Mouse (Mus musculus) hindbrain, embryonic 16.5 days (tissue): Measurements from ENCODE around the gene Marveld1. TPM values are rescaled to one million over a fixed set of nuclear protein-coding genes. Genes with fewer than 3 reads are reported as not detected.

ENCODE experiments used
- ATAC-seq: fragments of 200-750 bp; cut with Nextera tagmentation; 2 replicates; pipeline ENCODE4 v1.8.0; 2017; ENCODE audit warnings: moderate TSS enrichment, moderate library complexity
- H3K27ac ChIP-seq: fragments of 300-500 bp; sonication (generic); 2 replicates; pipeline ENCODE4 v1.5.1; 2014; ENCODE audit warnings: low read depth, mild to moderate bottlenecking, control low read depth, low read length, moderate library complexity
- H3K27me3 ChIP-seq: fragments of 300-500 bp; sonication (generic); replicated peaks from 2 replicates; pipeline ENCODE4 v1.6.1; 2014; ENCODE audit warnings: low read length; ENCODE audit not compliant: control insufficient read depth, insufficient read depth
- H3K36me3 ChIP-seq: fragments of 300-500 bp; sonication (generic); 2 replicates; pipeline ENCODE4 v1.6.1; 2014; ENCODE audit warnings: mild to moderate bottlenecking, low read length, moderate library complexity, mixed read lengths; ENCODE audit not compliant: control insufficient read depth, insufficient read depth
- H3K4me1 ChIP-seq: fragments of 300-500 bp; sonication (generic); 2 replicates; pipeline ENCODE4 v1.6.1; 2014; ENCODE audit warnings: low read depth, low read length; ENCODE audit not compliant: control insufficient read depth, insufficient read depth
- H3K4me2 ChIP-seq: fragments of 300-500 bp; sonication (generic); 2 replicates; pipeline ENCODE4 v1.6.1; 2014; ENCODE audit warnings: mild to moderate bottlenecking, low read length, control low read depth, moderate library complexity
- H3K4me3 ChIP-seq: fragments of 300-500 bp; sonication (generic); 2 replicates; pipeline ENCODE4 v1.5.1; 2014; ENCODE audit warnings: mild to moderate bottlenecking, low read length, control low read depth, moderate library complexity
- H3K9ac ChIP-seq: fragments of 300-500 bp; sonication (generic); 2 replicates; pipeline ENCODE4 v1.6.1; 2014; ENCODE audit warnings: low read depth, mild to moderate bottlenecking, control low read depth, low read length, moderate library complexity
- H3K9me3 ChIP-seq: fragments of 300-500 bp; sonication (generic); 2 replicates; pipeline ENCODE4 v1.6.1; 2014; ENCODE audit warnings: mild to moderate bottlenecking, low read length, moderate library complexity; ENCODE audit not compliant: control insufficient read depth
- WGBS: fragments of 180-500 bp; shearing (Covaris S2); extraction: QIAGEN DNeasy Blood & Tissue Kit; methylation state at CpG from one replicate; pipeline ENCODE4 v1.1.7; 2014; 5-methylcytosine and 5-hydroxymethylcytosine counted together
- polyA plus RNA-seq: library from polyadenylated mRNA; unstranded; fragments of >200 nt; fragmentation: Nextera tagmentation; extraction: Ambion mirVana; gene quantifications from 2 replicates; pipeline ENCODE4 v1.2.1, GENCODE M21; 2015

The Marveld1 gene
- polyA plus RNA-seq, 1 experiment from 2014 or later = 1.5 TPM

DNA sequence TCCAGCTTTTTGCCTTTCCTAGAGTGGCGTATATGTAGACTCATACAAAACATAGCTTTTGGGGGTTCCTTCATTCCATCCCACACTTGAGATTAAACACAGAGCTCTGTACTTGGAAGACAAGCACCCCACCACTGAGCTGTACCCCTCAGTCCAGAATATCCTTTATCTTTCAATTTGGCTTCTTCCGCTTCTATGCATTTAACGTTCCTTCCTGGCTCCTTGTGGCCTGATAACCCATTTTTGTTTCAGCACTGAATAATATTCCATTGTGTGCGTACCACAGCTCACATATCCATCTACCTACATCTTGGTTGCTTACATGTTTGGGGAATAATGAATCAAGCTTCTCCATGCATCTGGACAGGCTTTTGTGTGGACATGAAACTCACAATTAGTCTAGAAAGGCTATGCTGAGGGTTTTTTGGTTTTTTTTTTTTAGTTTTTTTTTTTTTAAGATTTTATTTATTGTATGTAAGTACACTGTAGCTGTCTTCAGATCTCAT, 10.0 kb upstream of the Marveld1 start:
- H3K9me3 ChIP-seq = no peaks in the 10 kb centered on the region
- no peaks in the 10 kb centered on the region for H3K36me3 ChIP-seq
- H3K27ac ChIP-seq = no peak overlapping the region
- WGBS = 93% methylated on average over 4 of the region's 4 CpGs
- ATAC-seq = no peak
- H3K4me3 ChIP-seq = no peak overlapping the region
- no peaks in the 10 kb centered on the region for H3K27me3 ChIP-seq
- no peak overlapping the region for H3K9ac ChIP-seq
- H3K4me2 ChIP-seq = no peak overlapping the region
- H3K4me1 ChIP-seq = no peaks in the 10 kb centered on the region

DNA sequence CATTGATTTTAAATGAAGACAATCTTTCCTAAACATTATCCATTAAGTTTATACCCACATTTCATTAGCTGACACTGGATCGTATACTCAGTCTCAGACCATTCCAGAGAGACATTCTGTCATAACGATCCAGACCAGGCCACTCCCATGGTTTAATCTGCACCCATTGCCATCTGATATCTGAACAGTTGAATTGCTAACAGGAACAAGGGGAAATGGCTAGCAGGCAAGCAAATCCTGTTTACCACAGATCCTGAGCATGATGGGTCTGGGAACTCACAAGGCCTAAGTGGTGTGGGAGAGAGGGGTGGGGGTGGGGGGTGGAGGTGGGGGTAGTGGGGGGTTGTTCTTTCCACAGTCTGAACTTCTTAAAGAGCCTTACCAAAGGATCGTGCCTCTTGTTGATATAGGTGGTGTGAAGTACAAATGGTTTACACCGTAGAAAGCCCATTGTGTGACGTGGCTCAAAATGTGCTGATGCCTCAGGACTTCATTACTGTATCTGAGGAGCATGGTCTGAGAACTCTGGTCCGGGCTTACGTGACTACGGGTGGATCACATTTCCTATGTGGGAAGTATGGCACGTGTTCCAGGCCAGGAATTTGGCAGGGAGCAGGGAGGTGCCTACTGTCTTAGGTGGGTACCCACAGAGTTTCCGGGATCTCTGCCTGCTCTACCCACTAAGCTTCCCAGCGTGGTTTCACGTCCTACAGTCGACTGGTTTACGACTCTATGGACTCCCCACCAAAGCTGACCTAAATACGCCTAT, 8.5 kb upstream of the Marveld1 start:
- no peaks in the 10 kb centered on the region for H3K9me3 ChIP-seq
- H3K36me3 ChIP-seq = no peaks in the 10 kb centered on the region
- 91% methylated on average over 15 of the region's 15 CpGs for WGBS
- H3K4me2 ChIP-seq = no peak overlapping the region
- no peak overlapping the region for H3K27ac ChIP-seq
- no peak overlapping the region for H3K9ac ChIP-seq
- ATAC-seq = no peak
- H3K27me3 ChIP-seq = no peaks in the 10 kb centered on the region
- H3K4me1 ChIP-seq = no peaks in the 10 kb centered on the region
- H3K4me3 ChIP-seq = no peak overlapping the region

DNA sequence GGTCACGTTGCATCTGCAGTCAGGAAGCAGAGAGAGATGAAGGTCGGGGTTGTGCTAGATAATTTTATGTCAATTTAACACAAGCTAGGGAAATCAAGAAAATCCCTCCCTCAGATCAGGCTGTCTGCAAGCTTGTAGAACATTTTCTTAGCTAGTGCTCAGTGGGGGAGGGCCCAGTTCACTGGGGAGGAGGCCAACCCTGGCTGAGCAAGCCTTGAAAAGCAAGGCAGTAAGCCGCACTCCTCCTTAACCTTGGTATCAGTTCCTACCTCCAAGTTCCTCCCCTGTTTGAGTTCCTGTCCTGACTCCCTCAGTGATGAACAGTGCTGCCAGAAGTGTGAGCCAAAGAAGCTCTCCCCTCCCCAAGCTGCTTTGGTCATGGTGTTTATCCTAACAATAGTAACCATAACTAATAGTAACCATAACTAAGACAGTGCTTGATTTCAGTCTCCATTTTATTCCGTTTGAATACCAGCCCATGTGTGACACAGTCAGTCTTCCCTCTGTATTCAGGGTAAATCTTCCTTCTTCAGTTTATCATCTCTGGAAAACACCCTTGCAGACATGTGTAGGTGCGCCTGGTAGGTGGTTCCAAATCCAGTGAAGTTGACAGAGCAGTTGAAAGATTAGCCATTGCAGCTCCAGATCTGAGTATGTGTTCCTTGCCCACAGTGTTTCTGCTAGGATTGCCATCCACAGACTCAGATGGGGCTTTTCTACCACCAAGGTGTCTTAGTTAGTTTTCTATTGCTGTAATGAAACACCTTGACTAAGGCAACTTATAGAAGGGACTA, 7.3 kb upstream of the Marveld1 start:
- no peak overlapping the region for H3K27ac ChIP-seq
- no peaks in the 10 kb centered on the region for H3K27me3 ChIP-seq
- H3K36me3 ChIP-seq = no peaks in the 10 kb centered on the region
- 85% methylated on average over 5 of the region's 5 CpGs for WGBS
- H3K4me1 ChIP-seq = no peaks in the 10 kb centered on the region
- no peaks in the 10 kb centered on the region for H3K9me3 ChIP-seq
- no peak for ATAC-seq
- no peak overlapping the region for H3K4me3 ChIP-seq
- no peak overlapping the region for H3K9ac ChIP-seq
- H3K4me2 ChIP-seq = no peak overlapping the region

DNA sequence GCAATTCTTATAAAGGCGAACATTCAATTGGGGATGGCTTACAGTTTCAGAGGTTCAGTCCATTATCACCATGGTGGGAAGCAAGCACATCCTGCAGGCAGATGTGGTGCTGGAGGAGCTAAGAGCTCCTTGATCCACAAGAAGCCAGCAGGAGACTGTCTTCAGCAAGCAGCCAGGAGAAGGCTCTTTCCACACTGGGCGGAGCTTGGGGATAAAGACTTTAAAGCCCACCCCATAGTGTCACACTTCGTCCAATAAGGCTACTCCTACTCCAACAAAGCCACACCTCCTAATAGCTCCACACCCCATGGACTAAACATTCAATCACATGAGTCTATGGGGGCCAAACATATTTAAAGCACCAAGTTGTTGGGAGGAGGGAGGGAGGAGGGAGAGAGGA, 5.2 kb upstream of the Marveld1 start:
- no peaks in the 10 kb centered on the region for H3K36me3 ChIP-seq
- no peak overlapping the region for H3K27ac ChIP-seq
- no peaks in the 10 kb centered on the region; the same call in 1 of the 2 replicates for H3K27me3 ChIP-seq
- H3K4me3 ChIP-seq = no peak overlapping the region
- WGBS = 73% methylated on average over 3 of the region's 3 CpGs
- no peak overlapping the region for H3K9ac ChIP-seq
- no peak for ATAC-seq
- no peak overlapping the region for H3K4me2 ChIP-seq
- no peaks in the 10 kb centered on the region for H3K9me3 ChIP-seq
- no peaks in the 10 kb centered on the region for H3K4me1 ChIP-seq

DNA sequence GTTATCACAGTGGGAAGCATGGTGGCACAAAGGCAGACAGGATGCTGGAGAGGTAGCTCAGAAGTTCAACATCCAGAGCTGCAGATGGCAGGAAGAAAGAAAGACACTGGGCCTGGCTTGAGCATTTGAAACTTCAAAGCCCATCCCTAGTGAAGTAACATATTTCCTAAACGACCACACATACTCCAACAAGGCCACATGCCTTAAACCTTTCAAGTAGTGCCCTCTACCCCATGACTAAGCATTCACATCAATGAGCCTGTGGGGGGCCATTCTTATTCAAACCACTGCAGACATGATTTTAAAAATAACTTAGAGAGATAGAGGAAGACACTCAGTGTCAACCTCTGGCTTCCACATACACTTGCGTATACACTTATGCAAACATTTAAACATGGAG, 4.4 kb upstream of the Marveld1 start:
- no peak overlapping the region for H3K9ac ChIP-seq
- H3K27ac ChIP-seq = no peak overlapping the region
- H3K4me1 ChIP-seq = no peaks in the 10 kb centered on the region
- no peaks in the 10 kb centered on the region; the same call in 1 of the 2 replicates for H3K27me3 ChIP-seq
- H3K36me3 ChIP-seq = no peaks in the 10 kb centered on the region
- no peak for ATAC-seq
- 68% methylated on average over 2 of the region's 2 CpGs for WGBS
- no peak overlapping the region for H3K4me3 ChIP-seq
- H3K9me3 ChIP-seq = no peaks in the 10 kb centered on the region
- no peak overlapping the region for H3K4me2 ChIP-seq

DNA sequence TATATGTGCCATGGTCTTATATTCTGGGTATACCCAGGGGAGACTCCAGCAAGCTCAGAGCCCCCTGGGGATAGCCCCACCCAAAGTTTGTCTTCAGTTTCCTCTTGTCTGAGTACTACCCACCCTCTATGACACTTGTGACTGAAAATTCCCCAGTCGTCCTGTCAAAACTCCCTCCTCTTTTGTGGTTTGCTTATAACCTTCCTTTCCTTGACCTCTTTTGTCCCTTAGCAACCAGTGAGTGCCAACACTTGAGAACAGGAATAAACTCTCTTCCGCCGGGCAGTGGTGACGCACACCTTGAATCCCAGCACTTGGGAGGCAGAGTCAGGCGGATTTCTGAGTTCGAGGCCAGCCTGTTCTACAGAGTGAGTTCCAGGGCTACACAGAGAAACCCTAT, 3.1 kb upstream of the Marveld1 start:
- ATAC-seq = no peak
- 58% methylated on average over 6 of the region's 6 CpGs for WGBS
- Histone ChIP-seq H3K36me3 (no peaks in the 10 kb centered on the region), H3K9me3 (no peaks in the 10 kb centered on the region), H3K27me3 (peaks cover 4% of the 10 kb centered on the region; the same call in 1 of the 2 replicates), H3K4me2 (no peak overlapping the region), H3K4me3 (no peak overlapping the region), H3K27ac (no peak overlapping the region), H3K4me1 (0 out of 2 replicates have a peak, but pooled peaks cover 4% of the 10 kb centered on the region), H3K9ac (no peak overlapping the region)

DNA sequence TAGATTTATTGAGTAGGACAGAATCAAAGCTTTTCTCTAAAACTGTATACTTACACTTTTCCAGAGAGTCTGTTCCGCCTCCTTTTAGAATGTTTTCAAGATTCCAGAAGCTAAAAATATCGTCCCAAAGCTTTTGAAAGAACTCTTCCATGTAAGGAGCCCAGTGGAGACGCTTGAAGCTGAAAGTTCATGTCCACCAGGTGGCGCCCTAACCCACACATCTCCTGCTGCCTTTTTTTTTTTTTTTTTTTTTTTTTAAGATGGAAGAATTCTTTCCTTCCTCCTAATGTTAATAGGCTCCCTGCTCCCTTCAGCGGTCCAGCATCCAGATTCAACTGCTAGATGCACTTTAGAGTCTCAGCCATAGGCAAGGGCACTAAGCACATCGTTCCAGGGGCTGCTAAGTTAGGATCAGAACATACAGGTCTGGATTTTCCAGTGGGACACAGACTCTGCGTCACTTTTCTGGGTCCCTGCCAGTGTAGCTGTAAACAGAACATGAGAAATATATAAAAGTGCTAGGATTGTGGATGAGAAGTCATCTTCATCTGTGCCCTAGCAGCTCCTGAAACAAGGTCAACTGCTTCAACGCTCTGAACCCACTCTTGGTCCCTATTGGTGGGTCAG, 2.5 kb upstream of the Marveld1 start:
- Histone ChIP-seq H3K9ac (no peak overlapping the region), H3K36me3 (no peaks in the 10 kb centered on the region), H3K27me3 (peaks cover 7% of the 10 kb centered on the region; the same call in 1 of the 2 replicates), H3K4me3 (no peak overlapping the region), H3K9me3 (no peaks in the 10 kb centered on the region), H3K4me2 (no peak overlapping the region), H3K4me1 (0 out of 2 replicates have a peak, but pooled peaks cover 4% of the 10 kb centered on the region), H3K27ac (no peak overlapping the region)
- 29% methylated on average over 8 of the region's 8 CpGs for WGBS
- ATAC-seq = no peak

DNA sequence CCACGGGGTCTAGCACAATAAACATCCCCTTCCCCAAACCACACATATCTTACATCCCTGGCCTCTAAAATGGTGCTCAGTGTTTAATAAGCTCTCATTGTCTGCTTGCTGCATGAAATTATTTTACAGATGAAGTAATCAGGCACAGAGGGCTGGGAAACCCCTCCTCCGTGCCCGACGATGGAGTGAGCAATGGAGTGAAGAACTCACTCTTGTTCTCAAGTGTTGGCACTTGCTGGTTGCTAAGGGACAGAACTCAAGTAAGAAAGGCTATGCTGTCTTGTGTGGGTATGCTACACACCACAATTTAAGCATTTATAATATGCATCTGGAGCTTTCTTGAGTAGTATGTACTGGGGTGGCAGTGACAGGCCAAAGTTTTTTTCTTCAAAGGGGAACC, 2.0 kb upstream of the Marveld1 start:
- WGBS = 62% methylated on average over 4 of the region's 4 CpGs

DNA sequence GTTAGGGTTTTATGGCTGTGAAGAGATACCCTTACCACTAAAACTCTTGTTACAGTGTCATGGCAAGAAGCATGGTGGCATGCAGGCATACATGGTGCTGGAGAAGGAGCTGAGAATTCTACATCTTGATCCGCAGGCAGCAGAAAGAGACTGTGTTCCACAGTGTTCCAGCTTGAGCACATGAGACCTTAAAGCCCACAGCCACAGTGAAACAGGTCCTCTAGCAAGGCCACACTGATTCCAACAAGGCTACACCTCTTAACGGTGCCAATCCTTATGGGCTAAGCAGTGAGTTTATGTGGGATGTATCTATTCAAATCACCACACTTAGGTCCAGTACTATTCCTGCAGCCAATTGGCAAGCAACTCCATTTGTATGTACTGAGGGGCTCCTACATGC, 1.5 kb upstream of the Marveld1 start:
- H3K9me3 ChIP-seq = no peaks in the 10 kb centered on the region
- no peak overlapping the region for H3K27ac ChIP-seq
- 87% methylated on average over 2 of the region's 2 CpGs for WGBS
- H3K4me2 ChIP-seq = no peak overlapping the region
- ATAC-seq = no peak
- H3K36me3 ChIP-seq = no peaks in the 10 kb centered on the region
- peaks cover 7% of the 10 kb centered on the region; the same call in 1 of the 2 replicates for H3K27me3 ChIP-seq
- H3K9ac ChIP-seq = no peak overlapping the region
- no peak overlapping the region for H3K4me3 ChIP-seq
- H3K4me1 ChIP-seq = peaks cover 4% of the 10 kb centered on the region; the same call in 1 of the 2 replicates

More for the DNA sequence above, 2.0 kb upstream of the Marveld1 start:
- Histone ChIP-seq H3K9me3 (no peaks in the 10 kb centered on the region), H3K27me3 (peaks cover 7% of the 10 kb centered on the region; the same call in 1 of the 2 replicates), H3K27ac (no peak overlapping the region), H3K9ac (no peak overlapping the region), H3K4me2 (no peak overlapping the region), H3K4me3 (no peak overlapping the region), H3K4me1 (0 out of 2 replicates have a peak, but pooled peaks cover 4% of the 10 kb centered on the region), H3K36me3 (no peaks in the 10 kb centered on the region)
- no peak for ATAC-seq
